Mouse (Mus musculus): ENCODE measurements at regions not wholly inside any gene's neighbourhood (a gene's known extent, or its start where the extent isn't known, plus 50 kb on each side); places are given as distances from the start of the nearest gene placed in this dataset.

GRCm38 (mm10) chr17:83096451-83096850, 118.6 kb upstream of the Pkdcc start:
- 45% methylated on average over 8 of the region's 8 CpGs for whole genome bisulfite sequencing
- no peak overlapping the region for H3K27ac ChIP-seq (replicated peaks)
- peaks cover 24% of the 10 kb centered on the region for H3K4me1 ChIP-seq
- no peak overlapping the region for H3K4me2 ChIP-seq (replicated peaks)
- no peaks in the 10 kb centered on the region for H3K36me3 ChIP-seq
- H3K4me3 ChIP-seq (replicated peaks), result no peak overlapping the region
- H3K9ac ChIP-seq, result no peak overlapping the region
- peaks cover 66% of the 10 kb centered on the region for H3K27me3 ChIP-seq
- H3K9me3 ChIP-seq (replicated peaks), result no peaks in the 10 kb centered on the region
- ATAC-seq (ENCODE audit: insufficient number of reproducible peaks, low FRiP score, low TSS enrichment, low read depth), result no peak

- no peak for ATAC-seq (ENCODE audit: insufficient number of reproducible peaks, low FRiP score, low TSS enrichment, low read depth)
- Histone ChIP-seq H3K4me3 (replicated peaks) (no peak overlapping the region), H3K27ac (replicated peaks) (no peak overlapping the region), H3K27me3 (peaks cover 66% of the 10 kb centered on the region), H3K36me3 (no peaks in the 10 kb centered on the region), H3K9me3 (replicated peaks) (no peaks in the 10 kb centered on the region), H3K4me2 (replicated peaks) (peak overlapping the region; percentile 15; the same call in 1 of the 2 replicates), H3K9ac (no peak overlapping the region), H3K4me1 (peaks cover 24% of the 10 kb centered on the region)
- WGBS, result 64% methylated on average over 16 of the region's 16 CpGs
Measured at GRCm38 (mm10) chr17:83097998-83098397, 117.1 kb upstream of the Pkdcc start.

DNA sequence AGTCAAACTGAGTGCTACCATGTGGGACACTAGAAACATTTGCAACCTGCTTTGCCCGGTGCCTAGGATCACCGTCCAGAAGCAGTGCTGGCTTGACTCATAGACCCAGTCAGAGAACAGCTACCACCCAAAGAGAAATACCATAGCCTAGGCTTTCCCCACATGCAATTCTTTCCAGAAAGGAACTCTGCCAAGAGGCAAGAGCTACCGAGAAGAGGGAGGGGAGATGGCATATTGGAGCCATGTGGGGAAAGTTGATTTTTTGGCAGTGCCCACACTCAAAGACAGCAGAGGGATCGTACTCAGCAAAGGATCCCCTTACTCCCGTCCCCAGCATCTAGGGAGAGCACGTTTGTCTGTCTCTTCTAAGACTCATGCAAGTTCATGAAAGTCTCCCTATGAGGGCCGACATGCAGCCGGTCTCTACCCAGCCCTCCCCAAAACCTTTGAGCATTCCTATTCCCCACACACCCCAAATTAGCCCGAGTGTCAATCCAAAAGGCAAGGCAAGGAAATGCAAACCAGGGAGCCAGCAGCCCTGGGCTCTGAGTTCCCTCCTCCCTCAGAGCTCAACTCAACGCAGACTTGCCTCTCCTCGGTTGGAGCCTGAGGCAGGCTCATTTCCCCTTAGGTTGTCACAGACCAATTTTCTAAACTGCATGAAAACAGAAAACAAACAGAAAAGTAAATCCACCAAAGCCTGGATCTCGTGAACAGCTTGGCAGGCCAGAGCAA, 116.2 kb upstream of the Pkdcc start:
- peak overlapping the region; percentile 15; the same call in 1 of the 2 replicates for H3K4me2 ChIP-seq (replicated peaks)
- H3K36me3 ChIP-seq, result no peaks in the 10 kb centered on the region
- H3K4me3 ChIP-seq (replicated peaks), result no peak overlapping the region
- H3K4me1 ChIP-seq, result peaks cover 24% of the 10 kb centered on the region
- H3K9me3 ChIP-seq (replicated peaks), result no peaks in the 10 kb centered on the region
- no peak overlapping the region for H3K9ac ChIP-seq
- ATAC-seq (ENCODE audit: insufficient number of reproducible peaks, low FRiP score, low TSS enrichment, low read depth), result peak; percentile 68
- H3K27ac ChIP-seq (replicated peaks), result peak overlapping the region; percentile 78
- H3K27me3 ChIP-seq, result peaks cover 69% of the 10 kb centered on the region
- 16% methylated on average over 12 of the region's 12 CpGs for WGBS

DNA sequence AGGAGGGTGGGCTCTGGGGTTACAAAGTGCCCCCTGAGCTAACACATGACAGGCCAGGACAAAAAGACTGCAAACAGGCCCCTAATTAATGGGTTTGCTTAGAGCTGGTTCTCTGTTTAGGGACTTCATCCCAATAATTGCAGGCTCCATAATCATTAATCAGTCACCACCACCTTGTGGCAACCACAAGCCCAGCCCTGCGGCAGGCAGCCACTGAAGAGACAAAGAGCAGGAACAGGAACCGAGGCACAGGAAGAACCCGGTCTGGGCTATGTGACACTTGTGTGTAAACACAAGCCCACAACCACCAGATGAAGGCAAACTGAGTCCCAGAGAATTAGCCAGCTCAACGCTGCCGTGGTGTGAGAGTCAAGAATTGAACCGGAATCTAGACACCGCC, 114.1 kb upstream of the Pkdcc start:
- no peak overlapping the region for H3K4me2 ChIP-seq (replicated peaks)
- no peak for ATAC-seq (ENCODE audit: insufficient number of reproducible peaks, low FRiP score, low TSS enrichment, low read depth)
- H3K36me3 ChIP-seq, result no peaks in the 10 kb centered on the region
- H3K27me3 ChIP-seq, result peaks cover 51% of the 10 kb centered on the region
- H3K4me1 ChIP-seq, result peaks cover 24% of the 10 kb centered on the region
- no peak overlapping the region for H3K27ac ChIP-seq (replicated peaks)
- H3K9me3 ChIP-seq (replicated peaks), result no peaks in the 10 kb centered on the region
- H3K4me3 ChIP-seq (replicated peaks), result no peak overlapping the region
- H3K9ac ChIP-seq, result no peak overlapping the region
- 72% methylated on average over 7 of the region's 7 CpGs for WGBS

DNA sequence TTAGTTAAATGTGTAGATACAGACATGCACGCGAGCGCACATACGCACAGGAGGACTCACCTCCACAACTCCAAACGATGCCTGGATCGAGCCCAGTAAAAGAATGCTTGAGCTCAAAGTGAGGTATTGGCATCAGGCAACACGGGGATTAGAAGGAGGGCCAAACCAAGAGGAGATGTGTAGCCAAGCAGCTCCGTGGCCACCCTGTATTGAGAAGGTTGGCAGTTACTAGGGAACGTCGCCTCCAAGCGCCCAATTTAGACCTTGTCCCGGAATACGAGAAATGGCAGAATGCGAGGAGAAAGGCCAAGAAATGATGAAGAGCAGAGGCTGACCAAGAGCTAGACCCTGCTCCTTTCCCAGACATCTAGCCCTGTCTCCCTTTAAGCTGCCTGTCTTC, 113.3 kb upstream of the Pkdcc start:
- Histone ChIP-seq H3K4me1 (peaks cover 24% of the 10 kb centered on the region), H3K36me3 (no peaks in the 10 kb centered on the region), H3K27ac (replicated peaks) (no peak overlapping the region), H3K9ac (no peak overlapping the region), H3K4me2 (replicated peaks) (no peak overlapping the region), H3K27me3 (peaks cover 50% of the 10 kb centered on the region), H3K4me3 (replicated peaks) (no peak overlapping the region), H3K9me3 (replicated peaks) (no peaks in the 10 kb centered on the region)
- WGBS, result 85% methylated on average over 14 of the region's 14 CpGs
- no peak for ATAC-seq (ENCODE audit: insufficient number of reproducible peaks, low FRiP score, low TSS enrichment, low read depth)

DNA sequence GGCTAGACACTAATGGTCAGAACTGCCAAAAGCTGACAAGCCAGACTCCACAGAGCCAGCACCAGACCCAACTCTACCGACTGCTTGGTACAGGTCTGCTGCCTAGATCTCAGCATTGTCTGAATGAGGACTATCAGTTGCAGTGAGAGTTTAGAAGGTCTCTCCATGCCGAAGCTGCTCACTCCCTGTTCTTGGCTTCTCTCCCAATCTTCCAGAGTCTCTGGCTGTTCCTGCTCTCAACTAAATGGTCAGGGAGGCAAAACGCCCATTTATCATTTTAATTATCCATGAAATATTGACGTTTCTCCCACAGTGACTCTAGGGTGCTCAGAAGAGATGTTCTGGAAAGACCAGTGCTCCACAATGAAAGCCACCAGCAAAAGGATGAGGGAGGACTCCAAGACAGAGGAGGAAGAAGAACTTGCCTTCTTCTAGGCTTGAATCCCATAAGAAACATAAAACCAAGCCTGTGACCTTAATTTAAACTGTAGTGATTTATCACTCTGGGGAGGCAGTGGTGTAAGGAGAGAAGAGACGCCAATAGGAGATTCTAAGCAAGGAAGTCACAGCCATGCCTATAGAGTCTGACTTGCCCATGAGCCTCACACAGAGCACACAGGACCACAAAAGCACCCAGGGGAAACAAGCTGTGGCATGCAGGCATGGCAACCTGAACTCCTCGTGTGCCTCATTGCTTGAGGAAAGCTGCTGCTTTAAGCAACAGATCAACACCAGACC, 112.2 kb upstream of the Pkdcc start:
- Histone ChIP-seq H3K36me3 (no peaks in the 10 kb centered on the region), H3K4me2 (replicated peaks) (no peak overlapping the region), H3K27me3 (peaks cover 58% of the 10 kb centered on the region), H3K9ac (no peak overlapping the region), H3K9me3 (replicated peaks) (no peaks in the 10 kb centered on the region), H3K4me3 (replicated peaks) (no peak overlapping the region), H3K27ac (replicated peaks) (no peak overlapping the region), H3K4me1 (peaks cover 22% of the 10 kb centered on the region)
- no peak for ATAC-seq (ENCODE audit: insufficient number of reproducible peaks, low FRiP score, low TSS enrichment, low read depth)
- 64% methylated on average over 6 of the region's 6 CpGs for WGBS

GRCm38 (mm10) chr17:83108151-83108550, 106.9 kb upstream of the Pkdcc start:
- H3K36me3 ChIP-seq, result no peaks in the 10 kb centered on the region
- 63% methylated on average over 10 of the region's 10 CpGs for WGBS
- no peak overlapping the region for H3K4me2 ChIP-seq (replicated peaks)
- no peak overlapping the region for H3K9ac ChIP-seq
- no peak for ATAC-seq (ENCODE audit: insufficient number of reproducible peaks, low FRiP score, low TSS enrichment, low read depth)
- H3K4me3 ChIP-seq (replicated peaks), result no peak overlapping the region
- H3K4me1 ChIP-seq, result peaks cover 9% of the 10 kb centered on the region
- H3K27me3 ChIP-seq, result peaks cover 52% of the 10 kb centered on the region
- H3K9me3 ChIP-seq (replicated peaks), result no peaks in the 10 kb centered on the region
- H3K27ac ChIP-seq (replicated peaks), result no peak overlapping the region

- Histone ChIP-seq H3K4me3 (replicated peaks) (no peak overlapping the region), H3K4me1 (peaks cover 9% of the 10 kb centered on the region), H3K4me2 (replicated peaks) (no peak overlapping the region), H3K27me3 (peaks cover 56% of the 10 kb centered on the region), H3K27ac (replicated peaks) (peak overlapping the region; percentile 36; the same call in 1 of the 2 replicates), H3K9ac (no peak overlapping the region), H3K36me3 (no peaks in the 10 kb centered on the region), H3K9me3 (replicated peaks) (no peaks in the 10 kb centered on the region)
- ATAC-seq (ENCODE audit: insufficient number of reproducible peaks, low FRiP score, low TSS enrichment, low read depth), result peak; percentile 70; the same call in 1 of the 2 replicates
- WGBS, result 35% methylated on average over 10 of the region's 10 CpGs
Measured at GRCm38 (mm10) chr17:83109792-83110440, 105.2 kb upstream of the Pkdcc start.

- peaks cover 62% of the 10 kb centered on the region for H3K27me3 ChIP-seq
- 62% methylated on average over 8 of the region's 8 CpGs for WGBS
- ATAC-seq (ENCODE audit: insufficient number of reproducible peaks, low FRiP score, low TSS enrichment, low read depth), result no peak
Measured at GRCm38 (mm10) chr17:83110556-83110955, 104.5 kb upstream of the Pkdcc start.

GRCm38 (mm10) chr17:83115146-83115545, 99.9 kb upstream of the Pkdcc start:
- H3K27ac ChIP-seq (replicated peaks), result no peak overlapping the region

More at GRCm38 (mm10) chr17:83110556-83110955, 104.5 kb upstream of the Pkdcc start:
- Histone ChIP-seq H3K4me3 (replicated peaks) (no peak overlapping the region), H3K27ac (replicated peaks) (no peak overlapping the region), H3K9me3 (replicated peaks) (no peaks in the 10 kb centered on the region), H3K4me2 (replicated peaks) (no peak overlapping the region), H3K4me1 (peaks cover 9% of the 10 kb centered on the region), H3K9ac (no peak overlapping the region), H3K36me3 (no peaks in the 10 kb centered on the region)

GRCm38 (mm10) chr17:83115832-83116480, 99.1 kb upstream of the Pkdcc start:
- peak; percentile 44; the same call in 1 of the 2 replicates for ATAC-seq (ENCODE audit: insufficient number of reproducible peaks, low FRiP score, low TSS enrichment, low read depth)

More at GRCm38 (mm10) chr17:83115146-83115545, 99.9 kb upstream of the Pkdcc start:
- H3K4me3 ChIP-seq (replicated peaks), result no peak overlapping the region
- ATAC-seq (ENCODE audit: insufficient number of reproducible peaks, low FRiP score, low TSS enrichment, low read depth), result no peak
- peaks cover 56% of the 10 kb centered on the region for H3K27me3 ChIP-seq
- WGBS, result 80% methylated on average over 4 of the region's 4 CpGs
- no peaks in the 10 kb centered on the region for H3K9me3 ChIP-seq (replicated peaks)
- no peaks in the 10 kb centered on the region for H3K36me3 ChIP-seq
- H3K4me2 ChIP-seq (replicated peaks), result no peak overlapping the region
- no peak overlapping the region for H3K9ac ChIP-seq
- H3K4me1 ChIP-seq, result peaks cover 2% of the 10 kb centered on the region

More at GRCm38 (mm10) chr17:83115832-83116480, 99.1 kb upstream of the Pkdcc start:
- no peak overlapping the region for H3K9ac ChIP-seq
- H3K4me1 ChIP-seq, result peaks cover 5% of the 10 kb centered on the region
- H3K9me3 ChIP-seq (replicated peaks), result no peaks in the 10 kb centered on the region
- H3K4me3 ChIP-seq (replicated peaks), result no peak overlapping the region
- H3K4me2 ChIP-seq (replicated peaks), result no peak overlapping the region
- H3K27me3 ChIP-seq, result peaks cover 54% of the 10 kb centered on the region
- H3K36me3 ChIP-seq, result no peaks in the 10 kb centered on the region
- no peak overlapping the region for H3K27ac ChIP-seq (replicated peaks)
- WGBS, result 25% methylated on average over 6 of the region's 6 CpGs

All from embryonic facial prominence, embryonic 15.5 days (tissue).